Mouse (Mus musculus): ENCODE measurements around the gene Secisbp2.

DNA sequence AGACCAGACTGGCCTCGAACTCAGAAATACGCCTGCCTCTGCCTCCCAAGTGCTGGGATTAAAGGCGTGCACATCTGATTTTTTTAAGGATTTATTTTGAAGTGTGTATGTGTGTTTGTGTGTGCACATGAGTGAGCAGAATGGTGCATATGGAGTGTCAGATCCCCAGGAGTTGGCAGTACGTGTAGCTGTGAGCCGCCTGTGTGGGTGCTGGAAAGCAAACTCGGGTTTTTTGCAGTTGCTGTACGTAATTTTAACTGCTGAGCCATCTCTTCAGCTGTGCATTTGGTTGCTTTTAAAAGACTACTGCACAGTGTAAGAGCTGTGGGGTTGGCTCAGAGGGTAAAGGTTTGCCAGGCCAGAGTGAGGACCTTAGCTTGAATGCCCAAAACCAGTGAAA lies 8.1 kb downstream of the Secisbp2 start:
- no peak for TF ChIP-seq CTCF (IDR thresholded peaks at IDR 0.05; ENCODE audit: low read depth)
- TF ChIP-seq EP300 (optimal IDR thresholded peaks at IDR 0.05) = no peak
